21 mouse cellular contexts compared by ENCODE assay signal in the genomic region with DNA sequence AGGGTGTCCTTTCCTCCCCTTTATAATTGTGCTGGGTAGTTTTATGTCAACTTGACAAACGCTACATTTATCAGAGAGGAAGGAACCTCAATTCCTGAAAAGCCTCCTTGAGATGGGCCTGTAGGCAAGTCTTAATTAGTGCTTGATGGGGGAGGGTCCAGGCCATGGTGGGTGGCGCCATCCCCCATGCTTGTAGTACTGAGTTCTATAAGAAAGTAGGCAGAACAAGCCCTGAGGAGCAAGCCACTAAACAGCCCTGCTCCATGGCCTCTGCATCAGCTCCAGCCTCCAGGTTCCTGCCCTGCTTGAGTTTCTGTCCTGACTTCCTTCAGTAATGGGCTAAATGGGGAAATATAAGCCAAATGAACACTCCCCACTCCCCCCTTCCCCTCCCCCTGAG. TPM values are rescaled to one million over a fixed set of nuclear protein-coding genes. Genes with fewer than 3 reads are reported as not detected.
A peak's percentile ranks its signal among the peaks of the same experiment; 100 is the strongest.
DNase-seq lines count a peak whose midpoint lies in the region; ATAC-seq lines count a peak whose summit lies in the region.
"Had no signal": no experiment of that assay in that cellular context is flagged by ENCODE, and none has a peak within 500 bp of the region (broad histone marks: within the 10 kb centered on the region; RNA-seq: fewer than 3 reads in every experiment).

No protein-coding gene starts in this region.

- intact Hi-C loops in heart, postnatal 36 days (cut with DNase I): loop anchor here (2.0 kb wide), 1 partner anchor 118 kb away; no protein-coding TSS in a partner anchor

- H3K9ac ChIP-seq in heart, embryonic 16.5 days (ENCODE audit: low read length): no peak overlapping the region
- H3K9ac ChIP-seq: embryonic facial prominence, embryonic 13.5 days; forebrain, embryonic 12.5 days; hindbrain, embryonic 15.5 days had no signal

- no peaks in the 10 kb centered on the region for H3K27me3 ChIP-seq in heart, embryonic 10.5 days (ENCODE audit: insufficient read depth, poor library complexity, severe bottlenecking)
- no peaks in the 10 kb centered on the region for H3K27me3 ChIP-seq in heart, embryonic 16.5 days (ENCODE audit: control insufficient read depth, insufficient read depth, low read length)
- H3K27me3 ChIP-seq in megakaryocyte, embryonic 14.5 days (replicated peaks): no peaks in the 10 kb centered on the region
- H3K27me3 ChIP-seq: embryonic facial prominence, embryonic 13.5 days; forebrain, embryonic 12.5 days; hindbrain, embryonic 15.5 days had no signal

- 75% methylated on average over 2 of the region's 2 CpGs for WGBS in heart, embryonic 10.5 days
- WGBS in heart, embryonic 16.5 days: 82% methylated on average over 2 of the region's 2 CpGs

- H3K4me3 ChIP-seq in heart, embryonic 10.5 days: no peak overlapping the region
- no peak overlapping the region for H3K4me3 ChIP-seq in heart, embryonic 16.5 days (ENCODE audit: low read length)
- peak overlapping the region; percentile 28 for H3K4me3 ChIP-seq in megakaryocyte, embryonic 14.5 days (replicated peaks)
- H3K4me3 ChIP-seq: embryonic facial prominence, embryonic 13.5 days; forebrain, embryonic 12.5 days; hindbrain, embryonic 15.5 days had no signal

- ATAC-seq in heart, embryonic 16.5 days (replicated peaks; ENCODE audit: extremely low read depth, insufficient read depth, low FRiP score): no peak
- no peak for ATAC-seq in megakaryocyte, adult 5-6 weeks (ENCODE audit: poor library complexity, severe bottlenecking)
- ATAC-seq: forebrain, embryonic 16.5 days; intestine, embryonic 16.5 days had no signal

- peaks cover 44% of the 10 kb centered on the region for H3K4me1 ChIP-seq in heart, embryonic 10.5 days
- H3K4me1 ChIP-seq in heart, embryonic 16.5 days (ENCODE audit: control insufficient read depth, insufficient read depth, low read length): peaks cover 23% of the 10 kb centered on the region
- H3K4me1 ChIP-seq in megakaryocyte, embryonic 14.5 days: peaks cover 70% of the 10 kb centered on the region

- DNase-seq in heart, embryonic 10.5 days (ENCODE audit: low spot score): peak; percentile 27
- no peak for DNase-seq in heart, postnatal 36 days
- DNase-seq in heart, adult 18-20 months: no peak
- no peak for DNase-seq in kidney, adult 8-10 months
- DNase-seq: adrenal gland, adult 2 months; adrenal gland, postnatal 25 days; cerebellum, adult 18-20 months; cerebellum, adult 9-11 months; cerebellum, postnatal 36 days; gastrocnemius, postnatal 14 days; kidney, adult 2 months had no signal

- H3K27ac ChIP-seq in heart, embryonic 10.5 days: peak overlapping the region; percentile 78
- peak overlapping the region; percentile 14; the same call in 1 of the 2 replicates for H3K27ac ChIP-seq in heart, embryonic 16.5 days (ENCODE audit: low read length)
- H3K27ac ChIP-seq: forebrain, embryonic 12.5 days; hindbrain, embryonic 15.5 days had no signal

- H3K9me3 ChIP-seq in heart, embryonic 10.5 days: no peaks in the 10 kb centered on the region
- H3K9me3 ChIP-seq in heart, embryonic 16.5 days (replicated peaks; ENCODE audit: control insufficient read depth, low read length): no peaks in the 10 kb centered on the region
- no peaks in the 10 kb centered on the region; the same call in 1 of the 2 replicates for H3K9me3 ChIP-seq in megakaryocyte, embryonic 14.5 days
- H3K9me3 ChIP-seq: embryonic facial prominence, embryonic 13.5 days; forebrain, embryonic 12.5 days; hindbrain, embryonic 15.5 days had no signal

- no peaks in the 10 kb centered on the region for H3K36me3 ChIP-seq in heart, embryonic 10.5 days
- H3K36me3 ChIP-seq in heart, embryonic 16.5 days (ENCODE audit: control insufficient read depth, insufficient read depth): no peaks in the 10 kb centered on the region
- H3K36me3 ChIP-seq in megakaryocyte, embryonic 14.5 days (replicated peaks; ENCODE audit: low read length): no peaks in the 10 kb centered on the region
- H3K36me3 ChIP-seq: embryonic facial prominence, embryonic 13.5 days; forebrain, embryonic 12.5 days; hindbrain, embryonic 15.5 days had no signal

- H3K4me2 ChIP-seq in heart, embryonic 16.5 days (ENCODE audit: low read depth, low read length): no peak overlapping the region
- H3K4me2 ChIP-seq: forebrain, embryonic 12.5 days; hindbrain, embryonic 15.5 days had no signal

RNA-seq across cellular contexts. Expression of gene Anapc15-ps, which starts 5.4 kb away (rescaled TPM):
- not detected in 2 replicates for polyA plus RNA-seq in heart, embryonic 10.5 days (2016; fragmentation: Nextera tagmentation; extraction: Ambion mirVana)
- total RNA-seq in heart, postnatal 36 days (2021): not detected
- 0.71 TPM in 1 of 2 replicates, not detected in the other for polyA plus RNA-seq in heart, embryonic 16.5 days (2015; fragmentation: Nextera tagmentation; extraction: Ambion mirVana)
- not detected for total RNA-seq in heart, adult 18-20 months (2021)
- polyA plus RNA-seq in megakaryocyte, embryonic 14.5 days (2012; ENCODE audit: insufficient read depth, low replicate concordance): not detected in 2 replicates
- total RNA-seq in megakaryocyte, adult 5-6 weeks (2015): 0.52 TPM in 1 of 2 replicates, not detected in the other
- not detected in 2 replicates for total RNA-seq in megakaryocyte, adult 5-6 weeks (2017)
- total RNA-seq: adrenal gland, adult 2 months; adrenal gland, postnatal 25 days; ES-E14; gastrocnemius, postnatal 14 days; hematopoietic stem cell, adult 5-6 weeks had no signal
- polyA plus RNA-seq: adrenal gland, adult 2 months; embryonic facial prominence, embryonic 13.5 days; forebrain, embryonic 12.5 days; forebrain, embryonic 16.5 days; hindbrain, embryonic 15.5 days; intestine, embryonic 16.5 days; kidney, adult 2 months had no signal
